Comparison of ENCODE assay signal across 15 mouse cellular contexts in genomic region chr10:62321457-62321856, GRCm38 (mm10). TPM values are rescaled to one million over a fixed set of nuclear protein-coding genes. Genes with fewer than 3 reads are reported as not detected.
DNase-seq lines count a peak whose midpoint lies in the region; ATAC-seq and TF ChIP-seq lines count a peak whose summit lies in the region.
"Had no signal": no experiment of that assay in that cellular context is flagged by ENCODE, and none has a peak within 500 bp of the region (broad histone marks: within the 10 kb centered on the region; RNA-seq: fewer than 3 reads in every experiment).

No protein-coding gene starts in this region.

- H3K79me2 ChIP-seq in CH12.LX (replicated peaks; ENCODE audit: control insufficient read depth, extremely low read depth, insufficient read depth, poor library complexity, severe bottlenecking): no peaks in the 10 kb centered on the region

- peak; percentile 36 for TF ChIP-seq RAD21 in CH12.LX (IDR thresholded peaks at IDR 0.05; ENCODE audit: low read depth, low read length)

- H3K9me3 ChIP-seq in kidney, postnatal 0 days (replicated peaks; ENCODE audit: low read length): no peaks in the 10 kb centered on the region
- H3K9me3 ChIP-seq in CH12.LX (replicated peaks; ENCODE audit: low read length): no peaks in the 10 kb centered on the region
- no peaks in the 10 kb centered on the region for H3K9me3 ChIP-seq in megakaryocyte, embryonic 14.5 days
- H3K9me3 ChIP-seq: embryonic facial prominence, embryonic 13.5 days; lung, embryonic 15.5 days had no signal

- peak; percentile 37; the same call in 1 of the 2 replicates for TF ChIP-seq CTCF in kidney, postnatal 0 days (IDR thresholded peaks at IDR 0.05; ENCODE audit: low read depth)
- TF ChIP-seq CTCF in CH12.LX (conservative IDR thresholded peaks at IDR 0.05 in 1 of 2, IDR thresholded peaks at IDR 0.05 in 1 of 2; ENCODE audit: low read depth in 2 of 2, low read length in 2 of 2): peak in 1 of 2 experiments; percentile 42; a peak in 2 of 4 replicates

- H3K4me3 ChIP-seq in kidney, postnatal 0 days (replicated peaks; ENCODE audit: low read depth, low read length): no peak overlapping the region
- H3K4me3 ChIP-seq in CH12.LX (replicated peaks in 1 of 3; ENCODE audit: low read depth in 2 of 3, low read length in 2 of 3, poor library complexity in 1 of 3): no peak overlapping the region
- peak overlapping the region; percentile 33 for H3K4me3 ChIP-seq in megakaryocyte, embryonic 14.5 days (replicated peaks)
- H3K4me3 ChIP-seq: embryonic facial prominence, embryonic 13.5 days; lung, embryonic 15.5 days had no signal

- H3K4me2 ChIP-seq in kidney, postnatal 0 days (ENCODE audit: low read length): no peak overlapping the region
- H3K4me2 ChIP-seq in CH12.LX (ENCODE audit: insufficient read depth, low read depth, poor library complexity, severe bottlenecking): no peak overlapping the region
- H3K4me2 ChIP-seq: embryonic facial prominence, embryonic 13.5 days; lung, embryonic 15.5 days had no signal

- H3K4me1 ChIP-seq in kidney, postnatal 0 days (replicated peaks; ENCODE audit: insufficient read depth, low read length): no peaks in the 10 kb centered on the region
- H3K4me1 ChIP-seq in CH12.LX (ENCODE audit: control insufficient read depth in 1 of 2, insufficient read depth in 2 of 2): peaks cover 19 to 26% of the 10 kb centered on the region in 2 experiments
- H3K4me1 ChIP-seq in megakaryocyte, embryonic 14.5 days: peaks cover 91% of the 10 kb centered on the region
- H3K4me1 ChIP-seq: lung, embryonic 15.5 days had no signal

- in situ Hi-C loops in CH12.LX (cut with MboI; ENCODE audit: low pct_ligation_motif_present, low pct_unique_long_range_greater_than_20kb, low sequenced_read_pairs): no loop called here

- no peak for TF ChIP-seq POLR2A in CH12.LX (IDR thresholded peaks at IDR 0.05; ENCODE audit: low read depth, low read length)

- no peak for ATAC-seq in kidney, postnatal 0 days (replicated peaks; ENCODE audit: low FRiP score, low read depth)

- no peak overlapping the region for H3K27ac ChIP-seq in kidney, postnatal 0 days
- no peak overlapping the region for H3K27ac ChIP-seq in CH12.LX (ENCODE audit: insufficient read depth, low read depth)
- H3K27ac ChIP-seq: embryonic facial prominence, embryonic 13.5 days; lung, embryonic 15.5 days had no signal

- no peak overlapping the region for H3K9ac ChIP-seq in kidney, postnatal 0 days (ENCODE audit: low read depth, low read length)
- no peak overlapping the region for H3K9ac ChIP-seq in CH12.LX (ENCODE audit: insufficient read depth, low read depth)
- H3K9ac ChIP-seq: embryonic facial prominence, embryonic 13.5 days; lung, embryonic 15.5 days had no signal

- H3K27me3 ChIP-seq in kidney, postnatal 0 days (ENCODE audit: insufficient read depth, low read length): no peaks in the 10 kb centered on the region
- no peaks in the 10 kb centered on the region for H3K27me3 ChIP-seq in CH12.LX (replicated peaks)
- H3K27me3 ChIP-seq in megakaryocyte, embryonic 14.5 days (replicated peaks): no peaks in the 10 kb centered on the region
- H3K27me3 ChIP-seq: embryonic facial prominence, embryonic 13.5 days; lung, embryonic 15.5 days had no signal

- no peak for TF ChIP-seq EP300 in CH12.LX (IDR thresholded peaks at IDR 0.05; ENCODE audit: low read length)

- DNase-seq in cerebellum, adult 9-11 months: peak; percentile 57
- DNase-seq in cerebellum, adult 8-10 months: no peak
- no peak for DNase-seq in kidney, postnatal 0 days (ENCODE audit: low spot score)
- no peak for DNase-seq in kidney, postnatal 10 days
- no peak for DNase-seq in CH12.LX (ENCODE audit: extremely low read depth)
- DNase-seq in thymus, adult 18-20 months: no peak
- no peak for DNase-seq in spleen, postnatal 10 days (ENCODE audit: low spot score in 2 of 2)
- DNase-seq: adrenal gland, postnatal 14 days; B cell, adult 2 months; kidney, postnatal 4 days; right cerebral cortex, postnatal 14 days; thymus, postnatal 36 days had no signal

- WGBS in kidney, postnatal 0 days: 74% methylated on average over 9 of the region's 9 CpGs

- H3K36me3 ChIP-seq in kidney, postnatal 0 days (ENCODE audit: insufficient read depth, low read length): no peaks in the 10 kb centered on the region
- H3K36me3 ChIP-seq in CH12.LX (replicated peaks in 1 of 2; ENCODE audit: control insufficient read depth in 1 of 2, insufficient read depth in 1 of 2, low read length in 1 of 2): peaks cover 0 to 10% of the 10 kb centered on the region in 2 experiments
- peaks cover 77% of the 10 kb centered on the region for H3K36me3 ChIP-seq in megakaryocyte, embryonic 14.5 days (replicated peaks; ENCODE audit: low read length)
- H3K36me3 ChIP-seq: embryonic facial prominence, embryonic 13.5 days; lung, embryonic 15.5 days had no signal

- dilution Hi-C loops in CH12.LX (cut with MboI; ENCODE audit: extremely low pct_ligation_motif_present, extremely low pct_unique_long_range_greater_than_20kb, low sequenced_read_pairs): no loop called here

TF ChIP-seq in CH12.LX, 34 proteins besides CTCF, POLR2A, EP300 and RAD21:
- peak; percentile 22 for TF ChIP-seq SMC3 (IDR thresholded peaks at IDR 0.05; ENCODE audit: low read depth, low read length)
- TF ChIP-seq JUND (conservative IDR thresholded peaks at IDR 0.05; ENCODE audit: low read depth, low read length): no peak
- no peak for TF ChIP-seq CHD1 (IDR thresholded peaks at IDR 0.05; ENCODE audit: low read depth, low read length)
TF ChIP-seq in CH12.LX: peak in this region for 1.

RNA-seq across cellular contexts. Expression of gene Hk1, which starts 58.3 kb away (rescaled TPM):
- 62.6 and 68.3 TPM in 2 replicates for polyA plus RNA-seq in kidney, postnatal 0 days (2015; fragmentation: Nextera tagmentation; extraction: Ambion mirVana)
- total RNA-seq in CH12.LX (2012; rRNA removed): 14.7 and 23.4 TPM in 2 replicates
- total RNA-seq in CH12.LX (2014; rRNA removed): 9.3 and 9.9 TPM in 2 replicates
- polyA plus RNA-seq in CH12.LX (2012; ENCODE audit: insufficient read length, low read depth): 30.1 and 31.8 TPM in 2 replicates
- 509 and 816 TPM in 2 replicates for polyA plus RNA-seq in megakaryocyte, embryonic 14.5 days (2012; ENCODE audit: insufficient read depth, low replicate concordance)
